In the genomic region with DNA sequence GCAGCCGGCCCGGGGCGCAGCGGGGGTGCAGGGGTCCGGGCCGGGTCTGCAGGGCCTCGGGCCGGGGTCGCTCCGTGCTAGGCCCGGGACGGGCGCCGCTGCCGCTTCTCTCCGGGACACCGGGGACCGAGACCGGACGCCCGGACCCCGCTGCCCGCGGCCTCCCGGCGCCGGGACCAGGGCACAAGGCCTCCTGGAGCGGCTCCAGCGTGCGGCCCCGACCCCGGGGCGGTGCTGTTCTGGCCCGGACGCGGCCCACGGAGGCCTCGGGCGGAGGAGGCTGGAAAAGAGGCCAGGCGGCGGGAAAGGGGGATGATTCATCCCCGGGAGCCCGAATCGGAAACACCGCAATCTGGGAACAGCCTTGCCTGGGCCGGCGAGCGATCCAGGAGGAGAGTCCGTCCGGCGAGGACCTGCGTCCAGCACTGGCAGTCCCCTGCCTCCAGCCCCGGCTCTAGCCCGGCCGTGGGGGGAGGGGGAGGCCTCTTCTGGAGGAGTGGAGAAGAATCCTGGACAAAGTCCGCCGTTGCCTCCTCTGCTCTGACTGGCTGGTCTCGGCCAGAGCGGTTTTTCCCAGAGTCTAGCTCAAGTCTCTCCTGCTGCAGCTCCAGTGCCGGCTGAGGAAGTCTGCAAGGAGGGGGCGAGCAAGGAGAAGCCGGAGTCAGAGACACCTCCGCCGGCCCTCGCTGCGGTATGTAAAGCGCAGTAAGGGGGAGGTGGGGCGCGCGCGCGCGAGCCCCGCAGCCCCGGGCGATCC, we compare ENCODE assay signal across 8 mouse cellular contexts. TPM values are rescaled to one million over a fixed set of nuclear protein-coding genes. Genes with fewer than 3 reads are reported as not detected.
DNase-seq lines count a peak whose midpoint lies in the region; ATAC-seq lines count a peak whose summit lies in the region.

No protein-coding gene starts in this region.

- no peaks in the 10 kb centered on the region for H3K36me3 ChIP-seq in intestine, embryonic 15.5 days
- H3K36me3 ChIP-seq in liver, embryonic 15.5 days (replicated peaks) = peaks cover 38% of the 10 kb centered on the region

- H3K4me2 ChIP-seq in intestine, embryonic 15.5 days (replicated peaks) = peak overlapping the region; percentile 96
- peak overlapping the region; percentile 69 for H3K4me2 ChIP-seq in liver, embryonic 15.5 days

- peak overlapping the region; percentile 63 for H3K4me3 ChIP-seq in intestine, embryonic 15.5 days (replicated peaks)
- peak overlapping the region; percentile 54 for H3K4me3 ChIP-seq in liver, embryonic 15.5 days (replicated peaks)

- peaks cover 55% of the 10 kb centered on the region for H3K4me1 ChIP-seq in intestine, embryonic 15.5 days (replicated peaks)
- peaks cover 65% of the 10 kb centered on the region for H3K4me1 ChIP-seq in liver, embryonic 15.5 days (replicated peaks)

- under 1% methylated on average over 69 of the region's 76 CpGs for WGBS in intestine, embryonic 15.5 days
- WGBS in liver, embryonic 15.5 days (ENCODE audit: insufficient replicate concordance) = 2% methylated on average over 70 of the region's 76 CpGs

- H3K27ac ChIP-seq in intestine, embryonic 15.5 days = peak overlapping the region; percentile 29
- H3K27ac ChIP-seq in liver, embryonic 15.5 days (replicated peaks) = 0 out of 2 replicates have a peak overlapping the region, but pooled peaks have one; percentile 14

- DNase-seq in cerebellum, postnatal 25 days = peak; percentile 45 to 57
- DNase-seq in cerebellum, postnatal 36 days = no peak
- DNase-seq in adrenal gland, postnatal 36 days = peak; percentile 76 to 82
- DNase-seq in gastrocnemius, postnatal 14 days = peak; percentile 77
- DNase-seq in retina, embryonic 14.5 days (ENCODE audit: low spot score) = peak; percentile 46

- no peaks in the 10 kb centered on the region for H3K9me3 ChIP-seq in intestine, embryonic 15.5 days
- H3K9me3 ChIP-seq in liver, embryonic 15.5 days (replicated peaks) = no peaks in the 10 kb centered on the region

- peak; percentile 27 for ATAC-seq in intestine, embryonic 15.5 days
- ATAC-seq in liver, embryonic 15.5 days (ENCODE audit: insufficient read depth) = no peak
- no peak for ATAC-seq in granulocyte monocyte progenitor cell, adult 5-6 weeks (replicated peaks; ENCODE audit: poor library complexity, severe bottlenecking)

- intact Hi-C loops in gastrocnemius, postnatal 14 days (cut with DNase I; ENCODE audit: low total_unique reads) = loop anchor here (5.0 kb wide), 1 partner anchor 47 kb away; no protein-coding TSS in a partner anchor

- peak overlapping the region; percentile 59 for H3K9ac ChIP-seq in intestine, embryonic 15.5 days
- H3K9ac ChIP-seq in liver, embryonic 15.5 days = 0 out of 2 replicates have a peak overlapping the region, but pooled peaks have one; percentile 30

- peaks cover 30% of the 10 kb centered on the region for H3K27me3 ChIP-seq in intestine, embryonic 15.5 days (replicated peaks)
- H3K27me3 ChIP-seq in liver, embryonic 15.5 days = peaks cover 91% of the 10 kb centered on the region

RNA-seq across cellular contexts. Expression of a gene that starts 0.8 kb away (rescaled TPM):
- total RNA-seq in adrenal gland, postnatal 36 days (2021) = 1 to 10 TPM; 8.8 to 9.7 TPM
- total RNA-seq in gastrocnemius, postnatal 14 days (2021) = 1 to 10 TPM; 4.5 to 5.5 TPM
- 0.74 and 1.2 TPM in 2 replicates for polyA plus RNA-seq in intestine, embryonic 15.5 days (2015; fragmentation: Nextera tagmentation; extraction: Ambion mirVana)
- 0.26 and 0.28 TPM in 2 replicates for polyA plus RNA-seq in liver, embryonic 15.5 days (2015; fragmentation: Nextera tagmentation; extraction: Ambion mirVana)
- not detected in 2 replicates for total RNA-seq in granulocyte monocyte progenitor cell, adult 5-6 weeks (2014; fragmentation: Nextera tagmentation)
- total RNA-seq in granulocyte monocyte progenitor cell, adult 5-6 weeks (2017) = not detected in 2 replicates

RNA-seq across cellular contexts. Expression of a gene that starts 47.4 kb away (rescaled TPM):
- total RNA-seq in adrenal gland, postnatal 36 days (2021) = 10 to 100 TPM; 59.3 to 63.3 TPM
- 10 to 100 TPM; 29.6 to 41.4 TPM for total RNA-seq in gastrocnemius, postnatal 14 days (2021)
- 86.6 and 92.6 TPM in 2 replicates for polyA plus RNA-seq in intestine, embryonic 15.5 days (2015; fragmentation: Nextera tagmentation; extraction: Ambion mirVana)
- 58.4 and 61.1 TPM in 2 replicates for polyA plus RNA-seq in liver, embryonic 15.5 days (2015; fragmentation: Nextera tagmentation; extraction: Ambion mirVana)
- 62.0 and 78.5 TPM in 2 replicates for total RNA-seq in granulocyte monocyte progenitor cell, adult 5-6 weeks (2014; fragmentation: Nextera tagmentation)
- 66.8 and 72.4 TPM in 2 replicates for total RNA-seq in granulocyte monocyte progenitor cell, adult 5-6 weeks (2017)

Comparison
In these comparisons a context has a peak if more than half of its experiments do, and no peak if none do; other contexts are left out.
1. DNase-seq: peak in cerebellum, postnatal 25 days (2 of 2), adrenal gland, postnatal 36 days (2 of 2), gastrocnemius, postnatal 14 days (single experiment) and retina, embryonic 14.5 days (single experiment); none in cerebellum, postnatal 36 days (0 of 2).
2. RNA of a gene that starts 0.8 kb away (total RNA-seq): 8.8 to 9.7 TPM in adrenal gland, postnatal 36 days and 4.5 to 5.5 TPM in gastrocnemius, postnatal 14 days; not detected in granulocyte monocyte progenitor cell, adult 5-6 weeks; every median in the first group is over 4 times any median in the second.